In genomic region chr12:111986756-111987155, GRCm38 (mm10) we compare ENCODE assay signal across 22 mouse cellular contexts. TPM values are rescaled to one million over a fixed set of nuclear protein-coding genes. Genes with fewer than 3 reads are reported as not detected.
"Had no signal": no experiment of that assay in that cellular context is flagged by ENCODE, and none has a peak within 500 bp of the region (broad histone marks: within the 10 kb centered on the region; RNA-seq: fewer than 3 reads in every experiment).

No protein-coding gene starts in this region.

- H3K9me3 ChIP-seq: limb, embryonic 15.5 days; liver, embryonic 12.5 days; lung, embryonic 15.5 days; midbrain, embryonic 12.5 days; neural tube, embryonic 12.5 days; stomach, embryonic 15.5 days had no signal

- H3K9ac ChIP-seq: limb, embryonic 15.5 days; liver, embryonic 12.5 days; lung, embryonic 15.5 days; midbrain, embryonic 12.5 days; neural tube, embryonic 12.5 days; stomach, embryonic 15.5 days had no signal

- H3K27ac ChIP-seq: kidney, postnatal 0 days; limb, embryonic 15.5 days; liver, embryonic 12.5 days; lung, embryonic 15.5 days; macrophage; midbrain, embryonic 12.5 days; neural tube, embryonic 12.5 days; stomach, embryonic 15.5 days had no signal

- H3K4me1 ChIP-seq: limb, embryonic 15.5 days; liver, embryonic 12.5 days; lung, embryonic 15.5 days; midbrain, embryonic 12.5 days; neural tube, embryonic 12.5 days; stomach, embryonic 15.5 days had no signal

- H3K4me2 ChIP-seq: limb, embryonic 15.5 days; liver, embryonic 12.5 days; lung, embryonic 15.5 days; midbrain, embryonic 12.5 days; neural tube, embryonic 12.5 days; stomach, embryonic 15.5 days had no signal

- ATAC-seq: liver, embryonic 12.5 days had no signal

- H3K36me3 ChIP-seq: limb, embryonic 15.5 days; liver, embryonic 12.5 days; lung, embryonic 15.5 days; midbrain, embryonic 12.5 days; neural tube, embryonic 12.5 days; stomach, embryonic 15.5 days had no signal

- H3K27me3 ChIP-seq: liver, embryonic 12.5 days; lung, embryonic 15.5 days; neural tube, embryonic 12.5 days; stomach, embryonic 15.5 days had no signal

- DNase-seq: kidney, adult 9 months; kidney, postnatal 36 days; layer of hippocampus, adult 9-11 months; layer of hippocampus, postnatal 36 days; lung, postnatal 14 days; thymus, adult 2 months; thymus, postnatal 25 days had no signal

- H3K4me3 ChIP-seq: limb, embryonic 15.5 days; liver, embryonic 12.5 days; lung, embryonic 15.5 days; midbrain, embryonic 12.5 days; myocyte; neural tube, embryonic 12.5 days; stomach, embryonic 15.5 days had no signal

RNA-seq across cellular contexts. Expression of gene Rd3l, which starts 5.6 kb away (rescaled TPM):
- total RNA-seq: layer of hippocampus, postnatal 36 days; left cerebral cortex, adult 8-10 months; megakaryocyte-erythroid progenitor cell, adult 5-6 weeks had no signal
- polyA plus RNA-seq: kidney, postnatal 0 days; limb, embryonic 11.5 days; limb, embryonic 15.5 days; liver, embryonic 12.5 days; lung, embryonic 15.5 days; macrophage; midbrain, embryonic 12.5 days; myocyte; neural tube, embryonic 12.5 days; spleen, adult 2 months; stomach, embryonic 15.5 days; testis, adult 2 months; thymus, adult 2 months; urinary bladder, adult 2 months had no signal

RNA-seq across cellular contexts. Expression of gene Tdrd9, which starts 15.4 kb away (rescaled TPM):
- total RNA-seq: megakaryocyte-erythroid progenitor cell, adult 5-6 weeks had no signal
- polyA plus RNA-seq: lung, embryonic 15.5 days; macrophage; spleen, adult 2 months had no signal
